Mouse (Mus musculus) forebrain, embryonic 14.5 days (tissue): ENCODE data around the gene Wdr45. TPM values are rescaled to one million over a fixed set of nuclear protein-coding genes. Genes with fewer than 3 reads are reported as not detected.

Experiments
- ATAC-seq: fragments of 200-750 bp; cut with Nextera tagmentation; 2 replicates; pipeline ENCODE4 v1.8.0; 2017; ENCODE audit warnings: mild to moderate bottlenecking, moderate library complexity
- DNase-seq: peaks from one replicate; pipeline ENCODE4 v3.0.0-alpha.2; 2015; ENCODE audit warnings: low spot score
- H3K27ac ChIP-seq: fragments of 300-500 bp; sonication (generic); 2 replicates; pipeline ENCODE4 v1.5.1; 2014; ENCODE audit warnings: low read depth, mild to moderate bottlenecking, control low read depth, low read length, moderate library complexity
- H3K27me3 ChIP-seq: fragments of 300-500 bp; sonication (generic); replicated peaks from 2 replicates; pipeline ENCODE4 v1.6.1; 2014; ENCODE audit warnings: low read length, control low read depth, mixed read lengths; ENCODE audit not compliant: control insufficient read depth, insufficient read depth
- H3K36me3 ChIP-seq: fragments of 300-500 bp; sonication (generic); 2 replicates; pipeline ENCODE4 v1.6.1; 2014; ENCODE audit warnings: low read length, control low read depth; ENCODE audit not compliant: control insufficient read depth, insufficient read depth
- H3K4me1 ChIP-seq: fragments of 300-500 bp; sonication (generic); 2 replicates; pipeline ENCODE4 v1.6.1; 2014; ENCODE audit warnings: antibody characterized with exemption, low read length, control low read depth; ENCODE audit not compliant: control insufficient read depth, insufficient read depth
- H3K4me2 ChIP-seq: fragments of 300-500 bp; sonication (generic); 2 replicates; pipeline ENCODE4 v1.6.1; 2014; ENCODE audit warnings: mild to moderate bottlenecking, control low read depth, low read length
- H3K4me3 ChIP-seq: fragments of 300-500 bp; sonication (generic); 2 replicates; pipeline ENCODE4 v1.5.1; 2014; ENCODE audit warnings: low read depth, low read length, control low read depth
- H3K9ac ChIP-seq: fragments of 300-500 bp; sonication (generic); 2 replicates; pipeline ENCODE4 v1.6.1; 2014; ENCODE audit warnings: mild to moderate bottlenecking, low read length, control low read depth, moderate library complexity
- H3K9me3 ChIP-seq: fragments of 300-500 bp; sonication (generic); replicated peaks from 2 replicates; pipeline ENCODE4 v1.6.1; 2016; ENCODE audit warnings: low read length, control low read depth, mixed read lengths; ENCODE audit not compliant: control insufficient read depth
- WGBS: fragments of 180-500 bp; shearing (Covaris S2); extraction: QIAGEN DNeasy Blood & Tissue Kit; methylation state at CpG from one replicate; pipeline ENCODE4 v1.1.7; 2014; 5-methylcytosine and 5-hydroxymethylcytosine counted together
- polyA plus RNA-seq: library from polyadenylated mRNA; unstranded; fragments of >200 nt; fragmentation: Nextera tagmentation; extraction: Ambion mirVana; gene quantifications from 2 replicates; pipeline ENCODE4 v1.2.1, GENCODE M21; 2014

Gene Wdr45
- polyA plus RNA-seq, 1 experiment from 2014 or later = 30.2 TPM

DNA sequence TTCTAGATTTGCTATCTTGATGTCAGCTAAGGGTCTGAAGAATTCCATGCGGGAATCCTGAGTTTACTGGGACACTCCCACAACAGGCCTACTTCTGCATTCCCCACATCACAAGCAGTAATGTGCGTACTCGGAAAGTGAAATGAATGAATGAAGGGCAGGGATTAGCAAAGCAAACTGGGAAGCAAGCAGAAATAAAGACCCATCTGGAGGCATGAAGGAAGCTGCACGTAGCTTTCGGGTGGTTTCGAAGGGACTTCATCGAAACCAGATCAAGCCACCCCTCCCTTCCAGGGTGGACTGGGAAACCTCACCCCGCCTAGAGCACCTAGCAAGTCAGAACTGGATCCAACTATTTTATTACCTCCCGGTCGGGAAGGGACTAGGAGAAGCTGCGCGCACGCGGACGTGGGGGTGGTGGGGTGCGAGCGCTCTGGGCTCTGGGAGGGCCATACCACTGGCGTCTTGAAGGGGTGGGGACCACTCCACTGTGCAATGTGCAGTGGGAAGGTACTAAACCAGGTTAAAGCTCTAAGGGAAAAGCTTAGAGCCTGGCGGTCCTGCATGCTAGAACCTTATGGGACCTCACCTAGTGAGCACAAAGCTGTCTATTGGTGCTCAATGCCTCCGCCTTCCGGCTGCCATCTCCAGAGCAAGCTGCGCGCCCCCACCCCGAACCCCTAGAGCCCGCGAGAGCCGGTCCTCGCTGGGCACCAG, 39.7 kb upstream of the Wdr45 start:
- Histone ChIP-seq H3K9ac (peak overlapping the region; percentile 5; the same call in 1 of the 2 replicates), H3K4me3 (peak overlapping the region; percentile 15; the same call in 1 of the 2 replicates), H3K4me2 (peak overlapping the region; percentile 37), H3K36me3 (no peaks in the 10 kb centered on the region), H3K27ac (no peak overlapping the region), H3K4me1 (no peaks in the 10 kb centered on the region), H3K27me3 (no peaks in the 10 kb centered on the region), H3K9me3 (no peaks in the 10 kb centered on the region)
- DNase-seq = no peak
- ATAC-seq = no peak; the same call in 1 of the 2 replicates
- WGBS = 43% methylated on average over 28 of the region's 28 CpGs

DNA sequence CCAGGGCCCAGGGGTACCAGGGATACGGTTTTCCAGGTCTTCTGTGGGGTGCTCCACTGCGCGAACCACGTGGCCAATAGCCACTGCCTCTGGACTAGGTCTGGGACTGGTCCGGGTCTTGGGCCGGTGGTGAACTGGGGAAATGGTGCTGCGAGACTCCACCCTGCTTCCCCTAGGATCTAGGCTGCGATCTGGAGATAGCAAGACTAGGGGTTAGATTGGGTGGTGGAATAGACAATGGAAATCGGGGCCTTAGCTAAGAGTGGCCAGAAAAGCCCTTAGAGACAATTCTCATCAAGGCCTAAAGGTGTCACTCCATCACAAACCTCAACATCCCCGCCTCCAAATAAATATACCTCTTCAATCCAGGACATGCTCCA, 39.1 kb upstream of the Wdr45 start:
- Histone ChIP-seq H3K27me3 (no peaks in the 10 kb centered on the region), H3K4me2 (peak overlapping the region; percentile 37), H3K4me3 (peak overlapping the region; percentile 15; the same call in 1 of the 2 replicates), H3K27ac (no peak overlapping the region), H3K9me3 (no peaks in the 10 kb centered on the region), H3K9ac (no peak overlapping the region), H3K36me3 (no peaks in the 10 kb centered on the region), H3K4me1 (no peaks in the 10 kb centered on the region)
- no peak for ATAC-seq
- 44% methylated on average over 10 of the region's 10 CpGs for WGBS
- DNase-seq = no peak

DNA sequence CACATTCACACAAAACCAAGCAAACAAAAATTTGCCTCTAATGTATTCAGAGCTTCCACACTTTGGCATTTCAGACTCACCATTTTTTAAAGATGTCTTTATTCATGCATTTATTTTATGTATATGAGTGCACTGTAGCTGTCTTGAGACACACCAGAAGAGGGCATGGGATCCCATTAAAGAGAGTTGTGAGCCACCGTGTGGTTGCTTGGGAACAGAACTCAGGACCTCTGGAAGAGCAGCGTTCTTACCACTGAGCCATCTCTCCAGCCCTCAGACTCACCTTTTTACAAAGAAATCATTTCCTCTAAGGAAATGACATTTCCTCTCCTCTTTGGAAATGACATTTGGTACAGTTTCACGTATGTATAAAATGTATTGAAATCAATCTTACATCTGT, 35.1 kb upstream of the Wdr45 start:
- no peak for ATAC-seq
- Histone ChIP-seq H3K9ac (no peak overlapping the region), H3K4me1 (no peaks in the 10 kb centered on the region), H3K27me3 (no peaks in the 10 kb centered on the region), H3K4me3 (no peak overlapping the region), H3K27ac (no peak overlapping the region), H3K9me3 (no peaks in the 10 kb centered on the region), H3K36me3 (no peaks in the 10 kb centered on the region), H3K4me2 (no peak overlapping the region)
- WGBS = 56% methylated on average over 3 of the region's 3 CpGs
- no peak for DNase-seq

DNA sequence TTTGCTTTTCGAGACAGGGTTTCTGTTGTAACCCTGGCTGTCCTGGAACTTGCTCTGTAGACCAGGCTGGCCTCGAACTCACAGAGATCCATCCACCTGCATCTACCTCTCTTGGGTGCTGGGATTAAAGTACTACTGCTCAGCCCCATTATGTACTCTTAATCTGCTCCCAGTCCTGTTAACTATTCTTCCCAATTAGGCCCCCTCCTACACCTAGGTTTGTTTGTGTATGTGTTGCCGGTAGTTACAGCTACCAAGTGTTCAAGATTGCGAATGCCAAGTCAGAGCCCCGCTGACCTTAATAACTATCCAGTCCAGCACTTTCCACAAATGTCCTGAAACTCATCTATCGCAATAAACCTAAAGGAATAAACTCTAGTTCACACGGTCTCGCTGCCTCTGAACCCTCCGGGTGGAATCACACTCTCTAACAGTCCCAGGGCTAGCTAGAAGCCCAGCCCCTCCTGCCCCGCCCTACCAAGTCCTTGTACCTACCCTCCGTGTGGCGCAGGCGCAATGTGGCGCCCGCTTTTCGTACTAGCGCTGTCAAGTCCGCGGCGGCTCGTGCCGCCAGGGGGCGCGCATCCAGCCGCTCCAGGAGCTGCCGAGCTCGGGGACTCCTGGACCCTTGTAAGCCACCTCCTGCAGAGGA, 34.6 kb upstream of the Wdr45 start:
- Histone ChIP-seq H3K27ac (no peak overlapping the region), H3K36me3 (no peaks in the 10 kb centered on the region), H3K27me3 (no peaks in the 10 kb centered on the region), H3K4me2 (peak overlapping the region; percentile 45), H3K4me1 (no peaks in the 10 kb centered on the region), H3K4me3 (peak overlapping the region; percentile 13; the same call in 1 of the 2 replicates), H3K9me3 (no peaks in the 10 kb centered on the region), H3K9ac (0 out of 2 replicates have a peak overlapping the region, but pooled peaks have one; percentile 21)
- 28% methylated on average over 27 of the region's 27 CpGs for WGBS
- peak; percentile 90 for DNase-seq
- peak; percentile 96 for ATAC-seq

DNA sequence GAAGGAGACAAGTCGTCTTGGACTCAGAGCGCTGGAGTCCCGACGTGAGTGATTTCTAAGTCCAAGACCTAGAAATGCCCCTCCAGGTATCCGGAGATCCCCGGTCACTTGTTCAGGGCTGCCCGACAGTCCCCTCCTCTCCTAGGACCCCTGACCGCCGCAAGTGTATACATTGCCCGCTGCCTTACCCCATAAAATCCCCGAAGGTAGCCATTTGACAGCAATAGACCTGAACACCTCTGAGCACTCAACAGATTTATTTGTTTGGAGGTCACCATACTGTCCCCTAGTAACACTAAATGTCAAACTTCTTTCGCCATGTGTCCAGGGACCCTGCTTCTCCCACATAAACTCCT, 34.1 kb upstream of the Wdr45 start:
- no peak for DNase-seq
- H3K27me3 ChIP-seq = no peaks in the 10 kb centered on the region
- no peaks in the 10 kb centered on the region for H3K36me3 ChIP-seq
- H3K27ac ChIP-seq = no peak overlapping the region
- H3K9me3 ChIP-seq = no peaks in the 10 kb centered on the region
- no peaks in the 10 kb centered on the region for H3K4me1 ChIP-seq
- WGBS = 35% methylated on average over 12 of the region's 12 CpGs
- 0 out of 2 replicates have a peak overlapping the region, but pooled peaks have one; percentile 21 for H3K9ac ChIP-seq
- peak overlapping the region; percentile 45 for H3K4me2 ChIP-seq
- peak overlapping the region; percentile 13; the same call in 1 of the 2 replicates for H3K4me3 ChIP-seq
- no peak for ATAC-seq

DNA sequence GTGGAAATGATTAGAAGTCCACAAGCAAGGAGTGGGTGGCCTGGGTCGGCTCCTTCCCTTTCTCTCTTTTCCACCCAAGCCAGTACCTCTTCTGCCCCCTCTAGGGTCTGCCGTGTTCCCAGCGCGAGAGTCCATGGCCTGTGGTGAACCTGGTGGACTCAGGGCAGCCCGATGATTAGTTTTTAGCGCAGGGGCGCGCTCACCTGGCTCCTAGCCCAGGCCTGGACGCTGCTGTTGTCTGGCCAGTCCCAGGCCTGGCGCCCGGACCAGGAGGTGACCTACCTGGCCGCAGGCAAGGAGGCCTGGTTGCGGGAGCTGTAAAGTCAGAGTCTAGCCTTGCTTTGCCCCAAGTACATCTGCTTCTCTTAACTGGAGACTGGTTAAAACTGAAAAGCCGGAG, 33.3 kb upstream of the Wdr45 start, which contains the start of gene Magix:
Gene Magix (minus strand): TSS at position 388 of the 400 bp plus-strand sequence.
- Histone ChIP-seq H3K4me3 (peak within 1 kb of the TSS; percentile 13; the same call in 1 of the 2 replicates), H3K36me3 (no peaks in the 10 kb centered on the region), H3K9me3 (no peaks in the 10 kb centered on the region), H3K4me2 (peak within 1 kb of the TSS; percentile 45), H3K27me3 (no peaks in the 10 kb centered on the region), H3K27ac (no peak within 1 kb of the TSS), H3K4me1 (no peaks in the 10 kb centered on the region), H3K9ac (0 out of 2 replicates have a peak within 1 kb of the TSS, but pooled peaks have one; percentile 21)
- 65% methylated on average over 14 of the region's 14 CpGs for WGBS
- DNase-seq = no peak
- ATAC-seq = no peak

DNA sequence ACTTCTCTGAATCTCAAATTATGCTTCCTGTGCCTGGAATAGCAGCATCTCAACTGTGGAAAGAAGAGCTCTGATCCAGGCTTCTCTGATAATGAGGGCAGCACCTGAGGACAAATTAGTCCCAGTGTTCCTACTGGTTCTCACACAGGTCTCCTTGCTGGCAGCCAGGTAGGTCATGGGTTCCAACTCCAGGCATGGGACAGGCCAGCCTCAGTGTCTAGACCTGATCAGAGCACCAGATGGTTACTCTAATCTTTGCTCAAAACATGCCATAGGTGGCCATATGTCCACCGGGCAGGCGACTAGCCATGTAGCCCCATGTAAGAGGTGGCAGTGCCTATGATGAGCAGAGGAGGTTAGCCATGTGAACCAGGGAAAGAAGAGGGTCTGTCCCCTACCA, 25.8 kb upstream of the Wdr45 start:
- no peak for DNase-seq
- H3K27ac ChIP-seq = no peak overlapping the region
- no peak overlapping the region for H3K9ac ChIP-seq
- ATAC-seq = no peak
- H3K9me3 ChIP-seq = no peaks in the 10 kb centered on the region
- H3K4me2 ChIP-seq = no peak overlapping the region
- 96% methylated on average over 2 of the region's 2 CpGs for WGBS
- no peaks in the 10 kb centered on the region for H3K27me3 ChIP-seq
- H3K36me3 ChIP-seq = no peaks in the 10 kb centered on the region
- no peaks in the 10 kb centered on the region for H3K4me1 ChIP-seq
- no peak overlapping the region for H3K4me3 ChIP-seq

DNA sequence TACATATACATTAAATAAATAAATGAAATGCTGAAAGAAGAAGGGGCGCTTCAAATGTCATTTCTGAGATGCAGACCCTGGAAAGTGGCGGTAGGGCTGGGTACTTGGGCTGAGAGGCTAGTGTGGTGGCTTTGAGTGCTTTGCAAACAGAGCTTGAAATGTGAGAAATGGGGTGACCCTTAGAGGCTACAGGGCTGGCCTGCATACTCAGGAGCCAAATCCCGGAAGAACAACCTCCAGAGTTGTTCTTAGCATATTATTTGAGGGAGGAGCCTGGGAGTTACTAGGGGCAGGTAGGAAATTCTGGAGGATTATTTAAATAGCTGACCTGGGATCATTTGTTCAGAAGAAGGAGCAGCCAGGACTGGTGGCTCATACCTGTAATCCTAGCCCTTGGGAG, 23.6 kb upstream of the Wdr45 start:
- WGBS = 78% methylated on average over 3 of the region's 3 CpGs
- H3K4me2 ChIP-seq = no peak overlapping the region
- no peaks in the 10 kb centered on the region for H3K4me1 ChIP-seq
- no peak overlapping the region for H3K9ac ChIP-seq
- no peak overlapping the region for H3K27ac ChIP-seq
- H3K27me3 ChIP-seq = no peaks in the 10 kb centered on the region
- H3K4me3 ChIP-seq = no peak overlapping the region
- DNase-seq = no peak
- H3K9me3 ChIP-seq = no peaks in the 10 kb centered on the region
- no peaks in the 10 kb centered on the region for H3K36me3 ChIP-seq
- no peak for ATAC-seq

DNA sequence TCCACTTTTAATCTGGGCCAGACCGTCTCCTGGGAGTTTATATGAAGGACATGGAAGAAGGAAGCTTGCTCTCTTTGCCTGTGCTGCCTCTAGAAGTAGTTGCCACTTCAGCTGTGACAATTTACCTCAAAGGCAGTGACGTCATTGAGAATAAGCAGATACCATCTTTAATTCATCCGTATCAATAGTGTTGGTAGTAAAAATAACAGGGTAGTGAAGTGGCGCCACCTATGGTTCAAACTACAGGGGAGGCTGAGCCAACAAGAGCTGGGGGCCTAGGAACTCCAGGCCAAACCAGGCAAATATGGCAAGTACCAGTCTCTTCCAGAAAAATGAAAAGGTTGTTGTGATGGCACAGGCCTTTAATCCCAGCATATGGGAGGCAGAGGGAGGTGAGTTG, 21.3 kb upstream of the Wdr45 start:
- DNase-seq = peak; percentile 26

More for the DNA sequence above, 21.3 kb upstream of the Wdr45 start:
- ATAC-seq = no peak
- Histone ChIP-seq H3K4me3 (no peak overlapping the region), H3K36me3 (no peaks in the 10 kb centered on the region), H3K27me3 (no peaks in the 10 kb centered on the region), H3K9me3 (no peaks in the 10 kb centered on the region), H3K27ac (no peak overlapping the region), H3K4me1 (no peaks in the 10 kb centered on the region), H3K4me2 (no peak overlapping the region), H3K9ac (no peak overlapping the region)
- 40% methylated on average over 4 of the region's 4 CpGs for WGBS
